Mouse (Mus musculus): ENCODE measurements at regions not wholly inside any gene's neighbourhood (a gene's known extent, or its start where the extent isn't known, plus 50 kb on each side); places are given as distances from the start of the nearest gene placed in this dataset.
A peak's percentile ranks its signal among the peaks of the same experiment; 100 is the strongest.

DNA sequence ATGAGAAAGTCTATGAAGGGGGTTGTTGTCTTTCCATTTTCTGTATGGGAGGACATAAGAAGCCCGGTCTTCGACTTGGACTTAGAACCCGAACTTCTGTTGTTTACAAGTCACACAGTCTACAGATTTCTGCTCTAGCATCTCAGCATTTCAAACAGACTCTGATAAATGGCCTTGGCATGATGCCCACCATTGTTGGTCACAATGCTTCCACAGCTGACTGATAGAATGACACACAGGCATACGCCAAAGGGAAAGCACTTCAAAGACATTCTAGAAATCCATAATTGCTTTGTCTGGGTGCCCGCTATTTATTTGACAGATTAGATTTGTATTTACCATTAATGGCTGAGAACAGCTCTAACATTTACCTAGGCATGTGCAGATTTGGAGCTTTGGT, 326.2 kb upstream of the Tnp1 start:
- no peak overlapping the region for H3K4me3 ChIP-seq
- ATAC-seq (replicated peaks), result no peak
- H3K9ac ChIP-seq (replicated peaks), result no peak overlapping the region
- H3K9me3 ChIP-seq, result no peaks in the 10 kb centered on the region
- no peaks in the 10 kb centered on the region for H3K36me3 ChIP-seq
- WGBS, result 85% methylated on average over 5 of the region's 5 CpGs
- no peak overlapping the region for H3K4me2 ChIP-seq (replicated peaks)
- H3K27me3 ChIP-seq, result no peaks in the 10 kb centered on the region
- H3K4me1 ChIP-seq, result no peaks in the 10 kb centered on the region
- H3K27ac ChIP-seq (replicated peaks), result no peak overlapping the region

DNA sequence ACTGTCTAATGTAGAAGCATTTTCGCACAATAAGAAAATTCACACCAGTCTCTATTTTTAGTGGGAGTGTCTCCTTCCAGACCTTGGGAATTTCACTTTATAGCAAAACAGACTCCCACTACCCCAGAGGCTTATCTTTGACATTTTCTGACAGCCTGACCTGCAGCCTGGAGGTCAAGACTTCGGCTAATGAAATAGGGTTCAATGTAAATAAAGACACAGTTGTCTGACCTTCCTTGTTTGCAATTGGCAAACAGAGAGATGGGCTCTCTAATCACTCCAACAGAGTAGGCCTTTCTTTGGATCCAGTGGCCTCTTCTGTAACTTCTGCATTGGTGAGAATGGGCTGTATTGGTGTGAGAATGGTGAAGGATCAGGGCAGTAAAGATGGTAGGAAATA, 321.7 kb upstream of the Tnp1 start:
- H3K27ac ChIP-seq (replicated peaks), result no peak overlapping the region
- H3K4me2 ChIP-seq (replicated peaks), result no peak overlapping the region
- ATAC-seq (replicated peaks), result no peak
- H3K4me3 ChIP-seq, result no peak overlapping the region
- 77% methylated on average over 2 of the region's 2 CpGs for WGBS
- no peak overlapping the region for H3K9ac ChIP-seq (replicated peaks)
- no peaks in the 10 kb centered on the region for H3K4me1 ChIP-seq
- no peaks in the 10 kb centered on the region for H3K36me3 ChIP-seq
- H3K27me3 ChIP-seq, result no peaks in the 10 kb centered on the region
- H3K9me3 ChIP-seq, result no peaks in the 10 kb centered on the region

DNA sequence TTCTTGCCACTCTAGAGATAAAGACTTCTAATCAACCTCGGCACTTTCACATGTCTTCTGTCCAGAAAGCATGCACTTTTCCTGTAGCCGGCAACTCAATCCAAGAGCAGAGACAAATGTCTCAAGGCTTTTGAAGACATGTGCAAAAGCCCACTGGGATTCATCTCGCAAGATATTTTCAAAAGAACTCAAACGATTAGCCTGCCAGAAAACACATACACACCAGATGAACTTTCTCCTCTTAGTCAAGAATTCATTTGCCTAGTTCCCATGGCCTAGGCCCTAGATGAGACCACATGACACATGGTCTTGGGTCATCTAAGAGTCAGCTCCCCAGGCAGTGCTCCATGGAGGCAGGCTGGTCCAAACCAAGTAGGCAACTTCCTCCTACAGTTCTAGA, 293.8 kb upstream of the Tnp1 start:
- Histone ChIP-seq H3K9me3 (no peaks in the 10 kb centered on the region), H3K27ac (replicated peaks) (no peak overlapping the region), H3K27me3 (no peaks in the 10 kb centered on the region), H3K4me3 (no peak overlapping the region), H3K4me1 (0 out of 2 replicates have a peak, but pooled peaks cover 5% of the 10 kb centered on the region), H3K4me2 (replicated peaks) (no peak overlapping the region), H3K9ac (replicated peaks) (no peak overlapping the region), H3K36me3 (no peaks in the 10 kb centered on the region)
- 90% methylated on average over 4 of the region's 4 CpGs for WGBS
- ATAC-seq (replicated peaks), result no peak

- WGBS, result 94% methylated on average over 4 of the region's 4 CpGs
- no peak overlapping the region for H3K9ac ChIP-seq (replicated peaks)
Observed at GRCm38 (mm10) chr1:73308420-73308819, 292.7 kb upstream of the Tnp1 start.

DNA sequence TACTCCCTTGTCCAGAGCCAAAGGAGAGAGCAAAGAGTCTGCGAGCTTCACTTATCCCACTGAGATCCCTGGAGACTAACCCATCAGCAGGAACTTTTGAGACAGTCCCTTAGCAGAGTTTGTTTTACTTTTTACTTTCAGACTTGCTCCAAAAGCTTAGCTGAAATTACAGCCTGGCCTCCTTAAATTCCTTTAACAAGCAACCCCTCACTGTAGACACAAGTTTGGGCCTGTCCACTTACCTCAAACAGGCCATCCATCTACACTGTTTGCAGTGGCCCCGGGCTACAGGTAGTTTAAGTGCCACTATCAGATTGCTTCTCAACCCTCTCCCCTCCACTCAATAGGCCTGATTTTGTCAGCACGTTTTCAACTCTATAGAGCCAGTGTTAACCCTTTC, 291.5 kb upstream of the Tnp1 start:
- no peak overlapping the region for H3K27ac ChIP-seq (replicated peaks)
- H3K27me3 ChIP-seq, result no peaks in the 10 kb centered on the region
- H3K36me3 ChIP-seq, result no peaks in the 10 kb centered on the region
- no peak overlapping the region for H3K4me2 ChIP-seq (replicated peaks)
- no peak for ATAC-seq (replicated peaks)
- H3K9me3 ChIP-seq, result no peaks in the 10 kb centered on the region
- no peak overlapping the region for H3K9ac ChIP-seq (replicated peaks)
- no peaks in the 10 kb centered on the region for H3K4me1 ChIP-seq
- H3K4me3 ChIP-seq, result no peak overlapping the region
- WGBS, result 26% methylated on average over 3 of the region's 3 CpGs

More at GRCm38 (mm10) chr1:73308420-73308819, 292.7 kb upstream of the Tnp1 start:
- Histone ChIP-seq H3K4me3 (no peak overlapping the region), H3K4me1 (0 out of 2 replicates have a peak, but pooled peaks cover 5% of the 10 kb centered on the region), H3K27me3 (no peaks in the 10 kb centered on the region), H3K4me2 (replicated peaks) (no peak overlapping the region), H3K36me3 (no peaks in the 10 kb centered on the region), H3K9me3 (no peaks in the 10 kb centered on the region), H3K27ac (replicated peaks) (no peak overlapping the region)
- no peak for ATAC-seq (replicated peaks)

- no peaks in the 10 kb centered on the region for H3K27me3 ChIP-seq
- H3K9me3 ChIP-seq, result no peaks in the 10 kb centered on the region
- no peak for ATAC-seq (replicated peaks)
- H3K4me2 ChIP-seq (replicated peaks), result no peak overlapping the region
- 64% methylated on average over 4 of the region's 4 CpGs for WGBS
- no peak overlapping the region for H3K27ac ChIP-seq (replicated peaks)
- no peak overlapping the region for H3K9ac ChIP-seq (replicated peaks)
- H3K4me3 ChIP-seq, result no peak overlapping the region
- H3K4me1 ChIP-seq, result no peaks in the 10 kb centered on the region
- H3K36me3 ChIP-seq, result no peaks in the 10 kb centered on the region
Observed at GRCm38 (mm10) chr1:73299978-73300688, 284.4 kb upstream of the Tnp1 start.

DNA sequence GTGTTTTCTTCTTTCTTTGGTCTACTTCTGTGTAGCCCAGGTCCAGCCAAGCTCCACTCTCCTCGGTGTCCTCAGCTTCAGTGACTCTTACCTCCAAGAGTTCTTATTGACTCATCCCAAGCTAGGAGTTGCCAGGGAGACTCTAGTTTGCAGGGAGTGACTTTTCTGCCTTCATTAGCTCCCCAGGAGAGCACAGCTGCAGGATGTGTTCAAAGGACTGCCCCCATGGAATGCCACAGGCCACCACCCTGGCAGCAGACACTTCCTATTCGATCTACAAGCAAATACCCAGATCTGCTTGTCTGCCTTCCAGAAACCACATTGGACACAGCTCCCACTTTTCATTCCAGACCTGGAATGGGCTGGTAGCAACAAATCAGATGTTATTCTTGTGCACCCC, 269.6 kb upstream of the Tnp1 start:
- Histone ChIP-seq H3K9ac (replicated peaks) (no peak overlapping the region), H3K36me3 (no peaks in the 10 kb centered on the region), H3K4me2 (replicated peaks) (no peak overlapping the region), H3K27ac (replicated peaks) (no peak overlapping the region), H3K4me3 (no peak overlapping the region), H3K4me1 (no peaks in the 10 kb centered on the region), H3K27me3 (no peaks in the 10 kb centered on the region), H3K9me3 (no peaks in the 10 kb centered on the region)
- no peak for ATAC-seq (replicated peaks)
- WGBS, result 78% methylated on average over 2 of the region's 2 CpGs

- H3K4me1 ChIP-seq, result 0 out of 2 replicates have a peak, but pooled peaks cover 5% of the 10 kb centered on the region
- no peak overlapping the region for H3K27ac ChIP-seq (replicated peaks)
- no peak for ATAC-seq (replicated peaks)
- WGBS, result 39% methylated on average over 2 of the region's 2 CpGs
- H3K9me3 ChIP-seq, result no peaks in the 10 kb centered on the region
- no peaks in the 10 kb centered on the region for H3K27me3 ChIP-seq
- H3K4me3 ChIP-seq, result no peak overlapping the region
- no peak overlapping the region for H3K9ac ChIP-seq (replicated peaks)
- H3K36me3 ChIP-seq, result no peaks in the 10 kb centered on the region
- no peak overlapping the region for H3K4me2 ChIP-seq (replicated peaks)
Observed at GRCm38 (mm10) chr1:73274480-73274879, 258.8 kb upstream of the Tnp1 start.

GRCm38 (mm10) chr1:73270787-73271391, 255.2 kb upstream of the Tnp1 start:
- Histone ChIP-seq H3K27me3 (no peaks in the 10 kb centered on the region), H3K9ac (replicated peaks) (no peak overlapping the region), H3K36me3 (no peaks in the 10 kb centered on the region), H3K9me3 (no peaks in the 10 kb centered on the region), H3K4me2 (replicated peaks) (no peak overlapping the region), H3K27ac (replicated peaks) (no peak overlapping the region), H3K4me3 (no peak overlapping the region), H3K4me1 (0 out of 2 replicates have a peak, but pooled peaks cover 5% of the 10 kb centered on the region)
- peak; percentile 67 for ATAC-seq (replicated peaks)
- 18% methylated on average over 6 of the region's 6 CpGs for WGBS

DNA sequence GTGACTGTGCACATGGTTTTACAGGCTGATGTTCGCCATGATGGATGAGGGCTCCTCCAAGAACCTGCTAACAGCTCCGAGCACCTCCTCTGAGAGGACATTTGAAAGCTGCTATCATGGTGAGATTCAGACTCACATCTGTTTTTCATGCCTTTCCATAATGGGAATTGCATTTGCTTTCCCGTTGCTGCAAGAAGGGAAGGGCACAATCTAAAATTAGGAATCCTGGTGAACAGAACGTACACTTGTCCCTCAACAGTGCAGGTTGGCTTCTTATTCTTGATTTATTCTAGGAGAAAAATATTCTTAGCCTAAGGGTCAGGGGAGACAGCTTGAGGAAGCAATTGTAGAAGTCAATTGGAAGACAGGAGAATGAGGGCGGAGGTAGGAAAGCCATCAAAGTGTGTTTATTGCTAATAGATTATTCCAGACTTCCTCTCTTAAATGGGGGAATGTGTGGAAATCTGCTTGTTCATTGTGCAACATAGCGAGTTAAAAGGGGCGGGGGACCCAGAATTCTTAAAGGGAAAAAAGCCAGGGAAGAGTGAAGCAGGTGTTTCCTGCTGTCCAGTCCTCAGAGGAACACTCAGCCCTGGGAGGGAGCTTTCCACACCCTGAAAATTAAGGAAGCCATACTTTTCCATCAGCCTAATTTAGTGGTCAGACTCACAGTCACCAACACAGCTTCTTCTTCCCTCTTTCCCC, 253.5 kb upstream of the Tnp1 start:
- no peak overlapping the region for H3K9ac ChIP-seq (replicated peaks)
- no peak overlapping the region for H3K27ac ChIP-seq (replicated peaks)
- WGBS, result 82% methylated on average over 7 of the region's 7 CpGs
- no peak for ATAC-seq (replicated peaks)
- H3K4me1 ChIP-seq, result 0 out of 2 replicates have a peak, but pooled peaks cover 5% of the 10 kb centered on the region
- H3K4me3 ChIP-seq, result no peak overlapping the region
- no peaks in the 10 kb centered on the region for H3K27me3 ChIP-seq
- no peaks in the 10 kb centered on the region for H3K36me3 ChIP-seq
- no peaks in the 10 kb centered on the region for H3K9me3 ChIP-seq
- H3K4me2 ChIP-seq (replicated peaks), result no peak overlapping the region

- 77% methylated on average over 4 of the region's 4 CpGs for WGBS
- H3K4me2 ChIP-seq (replicated peaks), result no peak overlapping the region
Observed at GRCm38 (mm10) chr1:73265009-73265408, 249.3 kb upstream of the Tnp1 start.

DNA sequence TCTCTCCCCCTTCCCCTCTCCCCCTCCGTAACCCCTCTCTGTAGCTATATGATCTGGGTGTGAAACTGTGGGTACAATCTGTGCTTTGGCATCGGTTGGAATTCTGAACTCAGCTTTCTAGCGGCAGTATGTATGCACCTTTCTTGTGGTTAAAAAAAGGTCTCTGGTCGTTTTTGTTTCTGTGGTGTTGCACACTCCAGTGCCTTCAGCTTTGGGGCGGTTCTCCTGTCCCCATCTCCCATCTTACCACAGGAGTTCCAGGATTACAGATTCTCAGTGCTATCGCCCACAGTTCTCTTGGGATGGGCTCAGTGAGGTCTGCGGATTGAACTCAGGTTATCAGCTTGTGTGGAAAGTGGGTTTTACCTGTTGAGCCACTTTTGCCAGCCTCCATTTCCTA, 248.5 kb upstream of the Tnp1 start:
- no peaks in the 10 kb centered on the region for H3K27me3 ChIP-seq
- H3K4me3 ChIP-seq, result no peak overlapping the region
- H3K4me2 ChIP-seq (replicated peaks), result no peak overlapping the region
- no peaks in the 10 kb centered on the region for H3K36me3 ChIP-seq
- H3K9me3 ChIP-seq, result no peaks in the 10 kb centered on the region
- 84% methylated on average over 7 of the region's 7 CpGs for WGBS
- no peak overlapping the region for H3K27ac ChIP-seq (replicated peaks)
- no peak overlapping the region for H3K9ac ChIP-seq (replicated peaks)
- no peak for ATAC-seq (replicated peaks)
- no peaks in the 10 kb centered on the region for H3K4me1 ChIP-seq

More at GRCm38 (mm10) chr1:73265009-73265408, 249.3 kb upstream of the Tnp1 start:
- Histone ChIP-seq H3K36me3 (no peaks in the 10 kb centered on the region), H3K9ac (replicated peaks) (no peak overlapping the region), H3K27me3 (no peaks in the 10 kb centered on the region), H3K27ac (replicated peaks) (no peak overlapping the region), H3K4me3 (no peak overlapping the region), H3K4me1 (no peaks in the 10 kb centered on the region), H3K9me3 (no peaks in the 10 kb centered on the region)
- ATAC-seq (replicated peaks), result no peak
